Mouse (Mus musculus): Measurements from ENCODE around the gene Depdc5.

GRCm38 (mm10) chr5:33006670-33007069 lies 143.2 kb downstream of the Depdc5 start:
- TF ChIP-seq ZC3H11A (IDR thresholded peaks at IDR 0.05; ENCODE audit: borderline replicate concordance, low read depth, low read length), result no peak
- no peak for TF ChIP-seq CHD2 (IDR thresholded peaks at IDR 0.05; ENCODE audit: low read depth, low read length)
- TF ChIP-seq ZNF384 (IDR thresholded peaks at IDR 0.05; ENCODE audit: low read depth, low read length), result no peak
- no peak for TF ChIP-seq HCFC1 (IDR thresholded peaks at IDR 0.05; ENCODE audit: borderline replicate concordance, insufficient read depth, low read length)

Measured in ES-E14 (cell line).